Mouse (Mus musculus) megakaryocyte, embryonic 14.5 days (primary cell): Measurements from ENCODE around the gene Fgd6.

Source experiments
- FLI1 ChIP-seq: IDR thresholded peaks from 2 replicates; pipeline ENCODE4 v1.6.1; 2012; ENCODE audit warnings: low read length, inconsistent platforms, mixed read lengths
- GATA1 ChIP-seq: IDR thresholded peaks from 3 replicates; pipeline ENCODE4 v1.6.1; 2012; ENCODE audit warnings: mixed read lengths, low read length, inconsistent platforms, borderline replicate concordance

DNA sequence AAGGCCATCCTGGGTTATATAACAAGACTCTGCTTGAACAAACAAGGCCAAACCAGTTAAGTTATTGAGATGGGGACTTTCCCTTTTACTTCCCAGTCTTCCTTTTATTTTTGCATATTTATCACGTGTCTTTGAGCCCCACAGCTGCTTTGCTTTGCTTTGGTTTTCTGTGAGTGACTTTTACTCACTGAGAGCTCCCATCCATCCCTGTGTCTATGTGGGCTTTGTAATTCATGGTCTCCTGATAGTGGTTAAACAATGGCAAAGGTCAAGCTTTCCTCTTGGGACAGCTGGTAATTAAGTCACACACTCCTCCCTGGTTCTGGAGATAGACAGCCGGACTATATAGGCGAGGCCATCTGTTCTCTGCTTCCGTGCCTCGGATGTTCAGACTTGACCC is 57.7 kb downstream of the Fgd6 start:
- TF ChIP-seq GATA1 (no peak), FLI1 (no peak)
